Mouse (Mus musculus) CH12.LX (cell line): ENCODE data around the gene Rora. TPM values are rescaled to one million over a fixed set of nuclear protein-coding genes. Genes with fewer than 3 reads are reported as not detected.

Experiments
- DNase-seq: peaks from one replicate; pipeline ENCODE4 v3.0.0-alpha.2; 2013; ENCODE audit errors: extremely low read depth
- H3K27ac ChIP-seq: 2 replicates; pipeline ENCODE4 v1.5.1; 2012; ENCODE audit warnings: low read depth, mild to moderate bottlenecking, control low read depth, moderate library complexity; ENCODE audit not compliant: insufficient read depth
- H3K27me3 ChIP-seq: replicated peaks from 2 replicates; pipeline ENCODE3; 2012; ENCODE audit warnings: inconsistent platforms
- H3K36me3 ChIP-seq, 2 experiments: replicated peaks in 1 of 2; 2 replicates each; pipeline versions ENCODE3 to v1.6.1; 2012; ENCODE audit warnings: inconsistent platforms in 1 of 2, low read length in 1 of 2, mild to moderate bottlenecking in 1 of 2, mixed read lengths in 1 of 2, moderate library complexity in 1 of 2; ENCODE audit not compliant: control insufficient read depth in 1 of 2, insufficient read depth in 1 of 2
- H3K4me1 ChIP-seq, 2 experiments: 2 replicates each; pipeline ENCODE4 v1.6.1; 2012; ENCODE audit warnings: inconsistent platforms in 1 of 2, moderate library complexity in 1 of 2; ENCODE audit not compliant: insufficient read depth in 2 of 2, control insufficient read depth in 1 of 2
- H3K4me2 ChIP-seq: 2 replicates; pipeline ENCODE4 v1.6.1; 2012; ENCODE audit warnings: low read depth, mild to moderate bottlenecking, control low read depth; ENCODE audit not compliant: poor library complexity, insufficient read depth, severe bottlenecking
- H3K4me3 ChIP-seq, 3 experiments: fragments of 150-350 bp in 1 of 3; sonication (generic) in 1 of 3; replicated peaks in 1 of 3; 2 replicates each; pipeline versions ENCODE3 to v1.5.1; 2011 to 2012; ENCODE audit warnings: low read depth in 2 of 3, low read length in 2 of 3, mild to moderate bottlenecking in 2 of 3, moderate library complexity in 2 of 3, control low read depth in 1 of 3, improper control_type of control experiment in 1 of 3, inconsistent platforms in 1 of 3, mixed read lengths in 1 of 3; ENCODE audit not compliant: poor library complexity in 1 of 3
- H3K79me2 ChIP-seq: replicated peaks from 2 replicates; pipeline ENCODE4 v1.6.1; 2012; ENCODE audit warnings: mild to moderate bottlenecking, moderate library complexity; ENCODE audit not compliant: control insufficient read depth, poor library complexity, insufficient read depth, severe bottlenecking; ENCODE audit errors: extremely low read depth
- H3K9ac ChIP-seq: 2 replicates; pipeline ENCODE4 v1.6.1; 2012; ENCODE audit warnings: low read depth, mild to moderate bottlenecking, control low read depth, moderate library complexity; ENCODE audit not compliant: insufficient read depth
- H3K9me3 ChIP-seq: replicated peaks from 2 replicates; pipeline ENCODE3; 2012; ENCODE audit warnings: low read length, inconsistent platforms, mixed read lengths
- CHD1 ChIP-seq: IDR thresholded peaks from 2 replicates; pipeline ENCODE4 v1.6.1; 2012; ENCODE audit warnings: low read depth, low read length, improper control_type of control experiment, inconsistent platforms
- IRF4 ChIP-seq: IDR thresholded peaks from 2 replicates; pipeline ENCODE4 v1.6.1; 2014; ENCODE audit warnings: low read depth, mild to moderate bottlenecking, inconsistent platforms, low read length, improper control_type of control experiment
- MAFK ChIP-seq: IDR thresholded peaks from 2 replicates; pipeline ENCODE4 v1.6.1; 2011; ENCODE audit warnings: low read length, improper control_type of control experiment; ENCODE audit not compliant: insufficient replicate concordance
- MXI1 ChIP-seq: IDR thresholded peaks from 2 replicates; pipeline ENCODE4 v1.6.1; 2011; ENCODE audit warnings: mild to moderate bottlenecking, low read depth, low read length, improper control_type of control experiment
- MYC ChIP-seq: IDR thresholded peaks from 2 replicates; pipeline ENCODE4 v1.6.1; 2011; ENCODE audit warnings: low read depth, mild to moderate bottlenecking, improper control_type of control experiment, low read length
- POLR2A ChIP-seq: IDR thresholded peaks from 2 replicates; pipeline ENCODE4 v1.6.1; 2011; ENCODE audit warnings: low read depth, mild to moderate bottlenecking, improper control_type of control experiment, low read length
- POLR2AphosphoS2 ChIP-seq: IDR thresholded peaks from 2 replicates; pipeline ENCODE4 v1.6.1; 2011; ENCODE audit warnings: low read depth, low read length, improper control_type of control experiment
- SIN3A ChIP-seq: IDR thresholded peaks from 2 replicates; pipeline ENCODE4 v1.6.1; 2012; ENCODE audit warnings: low read length, improper control_type of control experiment, inconsistent platforms
- TCF12 ChIP-seq: IDR thresholded peaks from 2 replicates; pipeline ENCODE4 v1.6.1; 2014; ENCODE audit warnings: low read depth, mild to moderate bottlenecking, inconsistent platforms, low read length, improper control_type of control experiment
- USF1 ChIP-seq: IDR thresholded peaks from 2 replicates; pipeline ENCODE4 v1.6.1; 2014; ENCODE audit warnings: low read depth, mild to moderate bottlenecking, inconsistent platforms, low read length, improper control_type of control experiment
- USF2 ChIP-seq: conservative IDR thresholded peaks from 2 replicates; pipeline ENCODE4 v1.6.1; 2011; ENCODE audit warnings: low read depth, low read length, improper control_type of control experiment
- ZKSCAN1 ChIP-seq: IDR thresholded peaks from 2 replicates; pipeline ENCODE4 v1.6.1; 2012; ENCODE audit warnings: low read depth, inconsistent platforms, low read length, improper control_type of control experiment, borderline replicate concordance
- ZNF384 ChIP-seq: IDR thresholded peaks from 2 replicates; pipeline ENCODE4 v1.6.1; 2012; ENCODE audit warnings: low read depth, low read length, improper control_type of control experiment, inconsistent platforms
- dilution Hi-C: fragments of 300-500 bp; cut with MboI; formaldehyde crosslinking; loops from 2 replicates; pipeline ENCODE4 v1.14.3; 2020; ENCODE audit warnings: low sequenced_read_pairs; ENCODE audit not compliant: extremely low pct_unique_long_range_greater_than_20kb, extremely low pct_ligation_motif_present
- in situ Hi-C: fragments of 300-500 bp; cut with MboI; formaldehyde crosslinking; loops from 3 replicates; pipeline ENCODE4 v1.14.3; 2019; ENCODE audit warnings: low sequenced_read_pairs, low pct_ligation_motif_present, low pct_unique_long_range_greater_than_20kb, mixed read lengths
- polyA plus RNA-seq: library from polyadenylated mRNA; unstranded; fragments of >175 nt; gene quantifications from 2 replicates; pipeline ENCODE4 v1.2.1, GENCODE M21; 2012; ENCODE audit warnings: low read depth; ENCODE audit not compliant: insufficient read length
- total RNA-seq, 2 experiments: library from RNA; depleted of rRNA; stranded (reverse); fragments of 300-350 nt in 1 of 2; fragments of >200 nt in 1 of 2; gene quantifications; 2 replicates each; pipeline ENCODE4 v1.2.3; 2012 to 2014

The Rora gene
- total and polyA plus RNA-seq, 3 experiments: 0.36 to 0.66 (median 0.64) TPM

DNA sequence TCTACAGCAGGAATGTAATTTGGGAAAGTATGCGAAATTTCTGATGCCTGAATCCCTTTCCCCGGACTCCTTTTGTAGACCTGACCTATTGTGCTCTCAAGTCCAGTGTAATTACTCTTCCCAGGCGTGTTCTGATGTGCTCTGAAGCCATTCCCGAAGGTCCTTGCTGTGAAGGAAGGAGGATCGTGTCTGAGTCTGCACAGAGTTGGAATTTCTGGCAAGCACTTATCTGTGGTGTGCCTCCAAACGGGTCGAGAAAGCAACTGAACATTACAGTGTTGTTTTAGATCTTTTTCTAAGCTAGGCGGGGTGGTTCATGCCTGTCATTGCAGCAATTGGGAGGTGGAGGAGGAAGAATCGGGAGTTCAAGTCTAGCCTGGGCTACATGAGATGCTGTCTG, 350.9 kb downstream of the Rora start:
- dilution Hi-C loops: no loop called here
- peaks cover 16% of the 10 kb centered on the region for H3K9me3 ChIP-seq
- TF ChIP-seq USF1: no peak

DNA sequence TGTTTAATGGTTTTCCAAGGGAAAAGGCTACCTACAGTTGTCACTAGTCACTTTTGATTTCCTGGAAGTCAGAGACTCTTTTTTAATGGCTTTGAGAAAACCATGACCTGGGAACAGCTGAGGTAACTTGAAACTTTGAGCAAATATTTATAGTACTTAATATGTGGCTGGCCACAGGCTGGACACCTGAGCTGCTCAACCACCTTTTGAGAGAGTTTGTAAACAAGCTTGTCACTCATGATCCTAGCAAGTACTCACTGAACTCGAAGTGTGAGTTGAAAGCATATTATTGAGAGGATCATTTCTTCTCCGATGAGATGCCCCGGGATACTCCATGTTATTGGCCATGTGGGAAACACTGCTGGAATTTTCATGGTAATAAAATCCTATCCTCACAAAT, 353.1 kb downstream of the Rora start:
- Histone ChIP-seq H3K9me3 (peaks cover 15% of the 10 kb centered on the region), H3K27ac (no peak overlapping the region), H3K27me3 (no peaks in the 10 kb centered on the region), H3K4me2 (no peak overlapping the region), H3K4me3 (no peak overlapping the region), H3K36me3 (no peaks in the 10 kb centered on the region), H3K9ac (no peak overlapping the region), H3K4me1 (no peaks in the 10 kb centered on the region), H3K79me2 (no peaks in the 10 kb centered on the region)
- TF ChIP-seq ZNF384: no peak
- TF ChIP-seq IRF4: no peak
- TF ChIP-seq USF1: no peak
- no peak for TF ChIP-seq POLR2A
- TF ChIP-seq TCF12: no peak
- TF ChIP-seq USF2: no peak
- DNase-seq: no peak
- in situ Hi-C loops: no loop called here
- dilution Hi-C loops: no loop called here

More for the DNA sequence above, 350.9 kb downstream of the Rora start:
- Histone ChIP-seq H3K36me3 (no peaks in the 10 kb centered on the region), H3K79me2 (no peaks in the 10 kb centered on the region), H3K4me1 (no peaks in the 10 kb centered on the region), H3K4me2 (no peak overlapping the region), H3K27ac (no peak overlapping the region), H3K27me3 (no peaks in the 10 kb centered on the region), H3K9ac (no peak overlapping the region), H3K4me3 (no peak overlapping the region)
- in situ Hi-C loops: no loop called here
- DNase-seq: no peak

DNA sequence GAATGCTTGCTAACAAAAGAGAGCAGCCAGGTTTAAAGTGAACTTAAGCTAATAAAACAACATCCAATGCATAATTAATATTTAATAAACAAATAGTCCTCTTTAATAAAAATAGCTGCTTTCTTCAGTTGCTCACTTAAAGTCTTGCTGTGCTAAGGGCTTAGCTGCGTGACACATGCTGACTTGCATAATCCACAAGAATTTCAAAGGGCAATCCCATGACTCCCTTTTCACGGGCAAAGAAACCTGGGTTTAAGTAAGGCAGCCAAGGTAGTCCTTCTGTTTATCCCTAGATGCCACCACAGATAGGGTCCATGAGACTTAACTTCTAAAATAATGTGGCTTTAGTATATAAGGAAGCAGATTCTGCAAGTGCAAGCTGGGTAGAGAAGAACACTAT, 355.1 kb downstream of the Rora start:
- TF ChIP-seq SIN3A (no peak), CHD1 (no peak), ZKSCAN1 (no peak), POLR2AphosphoS2 (no peak), MAFK (no peak), MXI1 (no peak), MYC (no peak)
- Histone ChIP-seq H3K79me2 (no peaks in the 10 kb centered on the region), H3K4me2 (no peak overlapping the region), H3K9ac (no peak overlapping the region), H3K27ac (no peak overlapping the region), H3K9me3 (peaks cover 17% of the 10 kb centered on the region), H3K4me3 (no peak overlapping the region), H3K36me3 (no peaks in the 10 kb centered on the region), H3K27me3 (no peaks in the 10 kb centered on the region), H3K4me1 (no peaks in the 10 kb centered on the region)
- dilution Hi-C loops (no loop called here), in situ Hi-C loops (no loop called here)
- DNase-seq: no peak
